Mouse (Mus musculus) T-helper 2 cell (primary cell): ENCODE data around the gene Ccdc61.
"Not testable (repeated sequence)": the region's sequence is repeated elsewhere in the genome, so short reads cannot be mapped to it uniquely, and the experiment has no call there.

ENCODE experiments used
- in situ Hi-C: fragments of 300-600 bp; cut with MboI, MseI; formaldehyde crosslinking; loops from one replicate; pipeline ENCODE4 v1.15.1; 2025; ENCODE audit warnings: high pct_unique_total_duplicates

Gene Ccdc61

GRCm38 (mm10) chr7:18916254-18916653, 6.0 kb upstream of the Ccdc61 start:
- in situ Hi-C loops = no loop called here

GRCm38 (mm10) chr7:18909797-18910196, 418 bp downstream of the Ccdc61 start:
- in situ Hi-C loops = loop anchor here (5.0 kb wide), 1 partner anchor 53 kb away; no protein-coding TSS in a partner anchor

- in situ Hi-C loops = loop anchor here (5.0 kb wide), 1 partner anchor 57 kb away; no protein-coding TSS in a partner anchor
These were observed 5.2 kb downstream of the Ccdc61 start for GRCm38 (mm10) chr7:18904971-18905370.

GRCm38 (mm10) chr7:18902486-18902885, 7.7 kb downstream of the Ccdc61 start:
- in situ Hi-C loops = no loop called here

- in situ Hi-C loops = no loop called here
These were observed 9.7 kb downstream of the Ccdc61 start for GRCm38 (mm10) chr7:18900513-18900912.

GRCm38 (mm10) chr7:18896536-18896935, 13.7 kb downstream of the Ccdc61 start:
- in situ Hi-C loops = no loop called here

GRCm38 (mm10) chr7:18893651-18894430, 16.4 kb downstream of the Ccdc61 start:
- in situ Hi-C loops = no loop called here

- in situ Hi-C loops = no loop called here
These were observed 17.2 kb downstream of the Ccdc61 start for GRCm38 (mm10) chr7:18893009-18893408.

- in situ Hi-C loops = no loop called here
These were observed 18.2 kb downstream of the Ccdc61 start for GRCm38 (mm10) chr7:18891872-18892599.

GRCm38 (mm10) chr7:18890848-18891247, 19.4 kb downstream of the Ccdc61 start:
- in situ Hi-C loops = no loop called here

- in situ Hi-C loops = no loop called here
These were observed 23.3 kb downstream of the Ccdc61 start for GRCm38 (mm10) chr7:18886963-18887362.

- in situ Hi-C loops = no loop called here
These were observed 25.3 kb downstream of the Ccdc61 start for GRCm38 (mm10) chr7:18884745-18885422.

GRCm38 (mm10) chr7:18883991-18884744, 26.0 kb downstream of the Ccdc61 start:
- in situ Hi-C loops = no loop called here

GRCm38 (mm10) chr7:18878691-18879090, 31.5 kb downstream of the Ccdc61 start:
- in situ Hi-C loops = no loop called here

GRCm38 (mm10) chr7:18875372-18875771, 34.8 kb downstream of the Ccdc61 start:
- in situ Hi-C loops = no loop called here

- in situ Hi-C loops = no loop called here
These were observed 37.0 kb downstream of the Ccdc61 start for GRCm38 (mm10) chr7:18873253-18873652.

- in situ Hi-C loops = no loop called here
These were observed 37.4 kb downstream of the Ccdc61 start for GRCm38 (mm10) chr7:18872816-18873215.

- in situ Hi-C loops = no loop called here
These were observed 38.0 kb downstream of the Ccdc61 start for GRCm38 (mm10) chr7:18872014-18872802.

- in situ Hi-C loops = not testable (repeated sequence)
These were observed 39.2 kb downstream of the Ccdc61 start, which contains the start of gene Pglyrp1 for GRCm38 (mm10) chr7:18871031-18871430. Pglyrp1 (plus strand) TSS chr7:18871331.

- in situ Hi-C loops = loop anchor here (10.0 kb wide), 1 partner anchor 114 kb away; no protein-coding TSS in a partner anchor
These were observed 41.7 kb downstream of the Ccdc61 start for GRCm38 (mm10) chr7:18868491-18868890.
